Mouse (Mus musculus) skeletal muscle tissue, adult 2 months (tissue): Measurements from ENCODE around the gene Calhm1.
"Not testable (repeated sequence)": the region's sequence is repeated elsewhere in the genome, so short reads cannot be mapped to it uniquely, and the experiment has no call there.

Experiments used
- DNase-seq: peaks from one replicate; pipeline ENCODE4 v3.0.0-alpha.2; 2012; ENCODE audit warnings: low read depth, low spot score

Gene Calhm1

GRCm38 (mm10) chr19:47152062-47152369 is 8.0 kb upstream of the Calhm1 start:
- DNase-seq = no peak

- DNase-seq = no peak
These were observed 7.4 kb upstream of the Calhm1 start for GRCm38 (mm10) chr19:47151332-47152061.

GRCm38 (mm10) chr19:47149854-47150253 is 5.8 kb upstream of the Calhm1 start:
- DNase-seq = no peak

GRCm38 (mm10) chr19:47148267-47148847 is 4.3 kb upstream of the Calhm1 start:
- no peak for DNase-seq

GRCm38 (mm10) chr19:47142438-47142837 is 1.6 kb downstream of the Calhm1 start:
- no peak for DNase-seq

GRCm38 (mm10) chr19:47139611-47140010 is 4.4 kb downstream of the Calhm1 start:
- DNase-seq = not testable (repeated sequence)

GRCm38 (mm10) chr19:47137771-47138421 is 6.2 kb downstream of the Calhm1 start, which contains the start of gene Calhm2:
Calhm2 (minus strand) TSS chr19:47138294.
- no peak for DNase-seq

- DNase-seq = peak; percentile 91
These were observed 6.9 kb downstream of the Calhm1 start for GRCm38 (mm10) chr19:47137051-47137581.

GRCm38 (mm10) chr19:47136170-47136569 is 7.9 kb downstream of the Calhm1 start:
- DNase-seq = no peak

GRCm38 (mm10) chr19:47135568-47135967 is 8.5 kb downstream of the Calhm1 start:
- no peak for DNase-seq

- peak; percentile 50 for DNase-seq
These were observed 10.9 kb downstream of the Calhm1 start for GRCm38 (mm10) chr19:47133161-47133560.

- DNase-seq = no peak
These were observed 13.4 kb downstream of the Calhm1 start for GRCm38 (mm10) chr19:47130551-47131125.

GRCm38 (mm10) chr19:47128835-47129234 is 15.2 kb downstream of the Calhm1 start:
- no peak for DNase-seq

GRCm38 (mm10) chr19:47128164-47128563 is 15.9 kb downstream of the Calhm1 start:
- DNase-seq = no peak

GRCm38 (mm10) chr19:47122802-47123201 is 21.3 kb downstream of the Calhm1 start:
- DNase-seq = no peak

- no peak for DNase-seq
These were observed 23.0 kb downstream of the Calhm1 start for GRCm38 (mm10) chr19:47121054-47121453.

GRCm38 (mm10) chr19:47118634-47119033 is 25.4 kb downstream of the Calhm1 start:
- DNase-seq = no peak

- no peak for DNase-seq
These were observed 39.3 kb downstream of the Calhm1 start for GRCm38 (mm10) chr19:47104641-47105271.

- no peak for DNase-seq
These were observed 43.0 kb downstream of the Calhm1 start for GRCm38 (mm10) chr19:47101080-47101479.
